Mouse (Mus musculus): ENCODE results near the gene Pde1c. TPM values are rescaled to one million over a fixed set of nuclear protein-coding genes. Genes with fewer than 3 reads are reported as not detected.

The Pde1c gene
- polyA plus RNA-seq, 1 experiment from 2014 or later: 1.1 TPM

GRCm38 (mm10) chr6:56271741-56272140 is 297.2 kb downstream of the Pde1c start:
- DNase-seq (ENCODE audit: low spot score): no peak
- Histone ChIP-seq H3K27ac (no peak overlapping the region), H3K4me1 (no peaks in the 10 kb centered on the region), H3K4me3 (no peak overlapping the region), H3K36me3 (no peaks in the 10 kb centered on the region), H3K9me3 (replicated peaks) (no peaks in the 10 kb centered on the region), H3K27me3 (ENCODE audit: low read depth, poor library complexity, severe bottlenecking) (no peaks in the 10 kb centered on the region)
- WGBS: 83% methylated on average over 2 of the region's 2 CpGs

GRCm38 (mm10) chr6:56264509-56264908 is 304.4 kb downstream of the Pde1c start:
- no peak for DNase-seq (ENCODE audit: low spot score)
- no peaks in the 10 kb centered on the region for H3K27me3 ChIP-seq (ENCODE audit: low read depth, poor library complexity, severe bottlenecking)
- no peak overlapping the region for H3K4me3 ChIP-seq
- H3K4me1 ChIP-seq: no peaks in the 10 kb centered on the region
- no peaks in the 10 kb centered on the region for H3K9me3 ChIP-seq (replicated peaks)
- H3K27ac ChIP-seq: no peak overlapping the region
- H3K36me3 ChIP-seq: no peaks in the 10 kb centered on the region
- 93% methylated on average over 4 of the region's 4 CpGs for WGBS

GRCm38 (mm10) chr6:56260118-56260517 is 308.8 kb downstream of the Pde1c start:
- 71% methylated on average over 3 of the region's 3 CpGs for WGBS
- no peak overlapping the region for H3K27ac ChIP-seq
- no peaks in the 10 kb centered on the region for H3K27me3 ChIP-seq (ENCODE audit: low read depth, poor library complexity, severe bottlenecking)
- no peaks in the 10 kb centered on the region for H3K9me3 ChIP-seq (replicated peaks)
- no peaks in the 10 kb centered on the region for H3K4me1 ChIP-seq
- no peak for DNase-seq (ENCODE audit: low spot score)
- H3K36me3 ChIP-seq: no peaks in the 10 kb centered on the region
- no peak overlapping the region for H3K4me3 ChIP-seq

GRCm38 (mm10) chr6:56257555-56258297 is 311.2 kb downstream of the Pde1c start:
- Histone ChIP-seq H3K9me3 (replicated peaks) (no peaks in the 10 kb centered on the region), H3K27me3 (ENCODE audit: low read depth, poor library complexity, severe bottlenecking) (no peaks in the 10 kb centered on the region), H3K4me3 (no peak overlapping the region), H3K36me3 (no peaks in the 10 kb centered on the region), H3K4me1 (no peaks in the 10 kb centered on the region), H3K27ac (no peak overlapping the region)
- DNase-seq (ENCODE audit: low spot score): no peak
- WGBS: 87% methylated on average over 2 of the region's 2 CpGs

- no peaks in the 10 kb centered on the region for H3K36me3 ChIP-seq
- no peaks in the 10 kb centered on the region for H3K9me3 ChIP-seq (replicated peaks)
- DNase-seq (ENCODE audit: low spot score): no peak
- 92% methylated on average over 3 of the region's 3 CpGs for WGBS
- no peaks in the 10 kb centered on the region for H3K27me3 ChIP-seq (ENCODE audit: low read depth, poor library complexity, severe bottlenecking)
- H3K27ac ChIP-seq: no peak overlapping the region
- no peak overlapping the region for H3K4me3 ChIP-seq
- H3K4me1 ChIP-seq: no peaks in the 10 kb centered on the region
These were observed 318.8 kb downstream of the Pde1c start for GRCm38 (mm10) chr6:56250091-56250490.

GRCm38 (mm10) chr6:56191426-56192140 is 377.3 kb downstream of the Pde1c start:
- Histone ChIP-seq H3K27ac (no peak overlapping the region), H3K4me3 (no peak overlapping the region), H3K27me3 (ENCODE audit: low read depth, poor library complexity, severe bottlenecking) (no peaks in the 10 kb centered on the region), H3K9me3 (replicated peaks) (no peaks in the 10 kb centered on the region), H3K36me3 (no peaks in the 10 kb centered on the region), H3K4me1 (no peaks in the 10 kb centered on the region)
- 77% methylated on average over 1 of the region's 1 CpGs for WGBS
- DNase-seq (ENCODE audit: low spot score): no peak

GRCm38 (mm10) chr6:56176485-56176884 is 392.4 kb downstream of the Pde1c start:
- Histone ChIP-seq H3K27ac (no peak overlapping the region), H3K9me3 (replicated peaks) (no peaks in the 10 kb centered on the region), H3K4me3 (no peak overlapping the region), H3K4me1 (no peaks in the 10 kb centered on the region), H3K27me3 (ENCODE audit: low read depth, poor library complexity, severe bottlenecking) (no peaks in the 10 kb centered on the region), H3K36me3 (no peaks in the 10 kb centered on the region)
- 92% methylated on average over 2 of the region's 2 CpGs for WGBS
- DNase-seq (ENCODE audit: low spot score): no peak

GRCm38 (mm10) chr6:56172172-56172571 is 396.7 kb downstream of the Pde1c start:
- Histone ChIP-seq H3K27ac (no peak overlapping the region), H3K4me3 (no peak overlapping the region), H3K9me3 (replicated peaks) (no peaks in the 10 kb centered on the region), H3K27me3 (ENCODE audit: low read depth, poor library complexity, severe bottlenecking) (no peaks in the 10 kb centered on the region), H3K36me3 (no peaks in the 10 kb centered on the region), H3K4me1 (no peaks in the 10 kb centered on the region)
- no peak for DNase-seq (ENCODE audit: low spot score)
- WGBS: 86% methylated on average over 2 of the region's 2 CpGs

GRCm38 (mm10) chr6:56168736-56169135 is 400.2 kb downstream of the Pde1c start:
- DNase-seq (ENCODE audit: low spot score): no peak
- no peak overlapping the region for H3K4me3 ChIP-seq
- 70% methylated on average over 2 of the region's 2 CpGs for WGBS

GRCm38 (mm10) chr6:56158217-56158616 is 410.7 kb downstream of the Pde1c start:
- no peaks in the 10 kb centered on the region for H3K36me3 ChIP-seq
- H3K4me3 ChIP-seq: no peak overlapping the region
- no peaks in the 10 kb centered on the region for H3K9me3 ChIP-seq (replicated peaks)
- no peak overlapping the region for H3K27ac ChIP-seq
- no peaks in the 10 kb centered on the region for H3K27me3 ChIP-seq (ENCODE audit: low read depth, poor library complexity, severe bottlenecking)
- H3K4me1 ChIP-seq: no peaks in the 10 kb centered on the region
- 81% methylated on average over 1 of the region's 1 CpGs for WGBS
- DNase-seq (ENCODE audit: low spot score): no peak

More at GRCm38 (mm10) chr6:56168736-56169135, 400.2 kb downstream of the Pde1c start:
- Histone ChIP-seq H3K9me3 (replicated peaks) (no peaks in the 10 kb centered on the region), H3K4me1 (no peaks in the 10 kb centered on the region), H3K27ac (no peak overlapping the region), H3K27me3 (ENCODE audit: low read depth, poor library complexity, severe bottlenecking) (no peaks in the 10 kb centered on the region), H3K36me3 (no peaks in the 10 kb centered on the region)

- Histone ChIP-seq H3K27me3 (ENCODE audit: low read depth, poor library complexity, severe bottlenecking) (no peaks in the 10 kb centered on the region), H3K4me3 (no peak overlapping the region), H3K36me3 (no peaks in the 10 kb centered on the region), H3K27ac (no peak overlapping the region), H3K4me1 (no peaks in the 10 kb centered on the region), H3K9me3 (replicated peaks) (no peaks in the 10 kb centered on the region)
- no peak for DNase-seq (ENCODE audit: low spot score)
- 92% methylated on average over 3 of the region's 3 CpGs for WGBS
These were observed 412.1 kb downstream of the Pde1c start for GRCm38 (mm10) chr6:56156836-56157235.

- Histone ChIP-seq H3K36me3 (no peaks in the 10 kb centered on the region), H3K4me3 (no peak overlapping the region), H3K4me1 (no peaks in the 10 kb centered on the region), H3K27me3 (ENCODE audit: low read depth, poor library complexity, severe bottlenecking) (no peaks in the 10 kb centered on the region), H3K27ac (no peak overlapping the region), H3K9me3 (replicated peaks) (no peaks in the 10 kb centered on the region)
- DNase-seq (ENCODE audit: low spot score): no peak
- WGBS: 90% methylated on average over 3 of the region's 3 CpGs
These were observed 438.3 kb downstream of the Pde1c start for GRCm38 (mm10) chr6:56130493-56131159.

- no peak for DNase-seq (ENCODE audit: low spot score)
- Histone ChIP-seq H3K27me3 (ENCODE audit: low read depth, poor library complexity, severe bottlenecking) (no peaks in the 10 kb centered on the region), H3K9me3 (replicated peaks) (no peaks in the 10 kb centered on the region), H3K36me3 (no peaks in the 10 kb centered on the region), H3K4me3 (no peak overlapping the region), H3K4me1 (no peaks in the 10 kb centered on the region), H3K27ac (no peak overlapping the region)
- WGBS: 77% methylated on average over 2 of the region's 2 CpGs
These were observed 469.3 kb downstream of the Pde1c start for GRCm38 (mm10) chr6:56099520-56100101.
